Mouse (Mus musculus) spleen, adult 18-20 months (tissue): Measurements from ENCODE around the gene Rad54l2.

ENCODE experiments used
- DNase-seq, 2 experiments: peaks; one replicate each; pipeline ENCODE4 v3.0.0; 2022; ENCODE audit warnings: mixed read lengths in 2 of 2

Rad54l2 gene

DNA sequence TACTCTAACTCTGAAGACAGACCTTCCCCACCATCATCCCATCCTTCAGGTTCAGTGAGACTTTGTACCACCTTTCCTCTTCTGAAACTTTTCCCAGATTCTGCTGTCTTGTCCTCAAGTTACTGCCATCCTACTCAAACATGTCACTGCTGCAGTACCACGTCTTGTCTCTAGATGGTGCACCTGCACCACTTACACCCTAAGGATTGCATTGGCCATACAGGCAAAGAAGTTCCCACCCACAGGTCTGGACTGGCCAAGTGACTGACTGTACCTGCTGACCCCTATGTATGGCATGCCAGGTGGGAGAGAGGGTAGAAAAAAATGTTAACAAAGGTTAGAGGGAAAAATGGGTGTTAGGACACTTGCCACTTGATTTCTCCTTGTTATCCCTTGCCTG is 113.5 kb downstream of the Rad54l2 start:
- peak; percentile 59 to 82 for DNase-seq

DNA sequence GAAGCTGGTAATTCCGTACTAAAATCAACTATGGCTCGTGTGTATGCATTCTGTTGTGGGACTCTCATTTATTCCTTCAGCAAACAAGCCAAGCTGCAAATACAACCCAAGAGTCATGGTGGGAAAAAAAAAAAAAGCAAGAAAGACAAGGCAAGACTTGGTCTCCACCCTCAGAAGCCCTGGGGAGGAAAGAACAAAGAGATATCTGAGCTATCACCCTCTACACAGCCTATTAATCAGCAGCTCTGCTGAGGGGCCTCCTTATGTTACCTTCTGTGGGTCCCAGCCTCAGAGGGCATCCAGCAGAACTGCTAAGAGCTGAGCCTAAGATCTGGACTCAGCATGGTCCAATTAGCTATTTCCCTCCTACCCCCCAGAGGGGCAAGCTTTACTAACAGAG is 115.1 kb downstream of the Rad54l2 start:
- DNase-seq = no peak

DNA sequence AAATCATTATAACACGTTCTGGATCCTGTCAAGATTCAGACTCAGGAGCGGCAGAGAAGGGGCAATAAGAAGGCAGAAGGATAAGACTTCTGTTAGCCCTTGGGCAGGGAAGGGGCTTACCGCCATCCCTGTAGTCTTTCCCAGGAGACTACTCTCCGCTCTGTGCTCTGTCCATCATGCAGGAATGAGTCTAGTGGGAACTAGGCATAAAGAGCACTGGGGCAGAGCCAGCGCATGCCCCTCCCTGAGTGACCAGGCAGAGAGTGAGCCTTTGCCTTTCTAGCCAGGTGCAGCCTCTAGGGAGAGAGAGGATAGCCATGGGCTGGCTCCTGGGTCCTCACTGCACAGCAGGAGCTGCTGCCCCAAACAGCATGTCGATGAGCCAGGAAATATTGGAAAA is 124.1 kb downstream of the Rad54l2 start:
- DNase-seq = no peak

DNA sequence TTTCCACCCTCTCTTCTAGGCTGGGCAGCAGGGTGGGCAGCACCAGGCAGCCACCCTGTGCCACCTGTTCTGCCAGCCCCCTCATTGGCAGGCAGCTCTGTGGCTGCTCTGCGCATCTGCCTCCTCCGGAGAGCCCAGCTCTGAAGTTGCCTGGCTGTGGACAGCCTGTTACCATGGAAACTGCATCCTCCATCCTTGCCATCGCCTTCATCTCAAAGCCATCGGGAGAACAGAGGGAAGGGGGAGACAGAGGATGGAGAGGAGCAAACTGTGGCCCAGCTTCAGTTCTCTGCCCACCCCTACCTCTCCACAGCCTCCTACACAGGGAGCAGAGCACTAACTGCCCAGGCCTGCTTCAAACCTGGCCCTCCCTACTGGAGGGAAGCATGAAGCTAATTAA is 124.6 kb downstream of the Rad54l2 start:
- DNase-seq = no peak

- DNase-seq = no peak
These were observed 125.8 kb downstream of the Rad54l2 start for GRCm38 (mm10) chr9:106663200-106663599.

GRCm38 (mm10) chr9:106659935-106660334 is 129.1 kb downstream of the Rad54l2 start:
- no peak for DNase-seq

- no peak for DNase-seq
These were observed 129.6 kb downstream of the Rad54l2 start for GRCm38 (mm10) chr9:106659441-106659840.

DNA sequence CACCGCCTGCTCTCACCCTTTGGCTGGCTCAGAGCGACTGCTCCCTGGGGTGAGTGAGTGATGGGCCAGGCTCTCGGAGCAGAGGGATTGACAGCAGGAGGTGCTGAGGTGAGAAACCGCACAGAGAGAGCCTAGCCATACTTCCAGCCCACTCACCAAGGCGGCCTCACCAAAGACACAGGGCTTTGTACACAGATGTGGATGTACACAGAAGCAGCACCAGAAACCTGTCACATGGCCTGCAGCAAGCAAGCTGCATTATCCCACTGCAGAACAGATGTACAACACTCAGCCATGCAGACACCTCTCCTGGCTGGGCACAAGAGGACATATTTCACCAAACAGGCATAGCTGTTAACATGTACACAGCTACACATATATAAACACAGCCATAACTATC is 131.4 kb downstream of the Rad54l2 start:
- DNase-seq = no peak

- no peak for DNase-seq
These were observed 132.2 kb downstream of the Rad54l2 start for GRCm38 (mm10) chr9:106656820-106657219.

GRCm38 (mm10) chr9:106655884-106656720 is 132.9 kb downstream of the Rad54l2 start, which contains the start of gene Grm2:
Grm2 (minus strand) TSS chr9:106656082.
- DNase-seq = peak in 1 of 2 experiments; percentile 29

DNA sequence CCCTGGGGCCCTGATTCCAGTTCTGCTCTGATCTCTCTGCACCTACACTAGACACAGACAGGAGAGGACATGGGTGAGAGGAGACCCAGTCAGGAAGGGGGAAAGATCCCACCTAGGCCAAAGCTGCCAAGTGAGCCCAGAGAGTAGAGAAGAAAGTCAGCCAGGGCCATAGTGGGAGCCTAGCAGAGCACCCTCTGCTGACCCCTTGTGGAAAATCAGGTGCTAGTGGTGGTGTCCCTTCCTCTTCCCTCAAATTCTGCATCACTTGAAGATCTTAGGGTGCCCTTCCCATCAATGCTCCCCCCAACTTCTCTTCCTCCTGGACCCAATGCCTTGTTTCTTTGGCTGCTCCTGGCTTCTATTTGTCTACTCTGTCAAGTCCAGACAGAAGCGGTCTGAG is 136.3 kb downstream of the Rad54l2 start:
- DNase-seq = no peak

DNA sequence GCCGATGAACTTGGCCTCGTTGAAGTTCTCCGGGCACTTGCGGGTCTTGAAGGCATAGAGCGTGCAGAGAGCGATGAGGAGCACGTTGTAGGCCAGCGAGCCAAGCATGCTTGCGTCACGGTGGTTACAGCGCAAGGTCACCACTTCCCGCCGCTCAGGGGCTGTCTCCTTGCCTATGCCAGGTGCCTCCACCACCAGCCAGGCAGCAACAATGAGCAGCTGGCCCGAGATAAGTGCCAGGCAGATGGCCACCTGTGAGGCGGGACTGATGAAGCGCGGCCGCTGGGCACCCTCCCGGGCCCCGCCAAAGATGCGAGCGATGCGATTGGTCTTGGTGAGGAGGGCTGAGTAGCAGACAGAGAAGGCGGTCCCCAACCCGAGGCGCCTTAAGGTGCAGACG is 141.8 kb downstream of the Rad54l2 start:
- DNase-seq = no peak

DNA sequence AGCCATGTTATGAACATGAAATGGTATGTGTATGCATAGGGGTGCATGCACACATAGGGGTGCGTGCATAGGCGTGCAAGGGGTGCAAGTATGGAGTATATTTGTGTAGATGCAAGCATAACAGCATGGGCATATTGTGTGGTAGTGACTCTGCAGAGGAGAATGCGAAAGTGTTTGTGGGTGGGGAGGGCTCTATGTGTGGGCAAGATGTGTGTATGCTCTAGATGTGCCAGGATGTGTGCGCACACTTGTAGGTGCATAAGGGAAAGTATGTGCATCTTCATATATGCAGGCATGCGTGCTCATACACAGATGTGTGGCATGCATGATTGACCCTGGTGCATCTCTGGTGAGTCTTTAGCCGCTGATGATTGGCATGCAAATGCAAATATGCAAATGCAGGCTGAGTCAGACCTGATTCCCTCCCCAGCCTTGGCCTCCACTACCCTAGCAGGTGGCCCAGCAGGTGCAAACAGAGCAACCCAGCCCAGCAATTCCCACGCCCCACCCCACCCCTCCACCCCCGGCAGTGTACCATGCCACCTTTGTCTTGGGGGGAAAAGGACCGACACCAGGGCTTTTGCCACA is 143.2 kb downstream of the Rad54l2 start:
- no peak for DNase-seq

DNA sequence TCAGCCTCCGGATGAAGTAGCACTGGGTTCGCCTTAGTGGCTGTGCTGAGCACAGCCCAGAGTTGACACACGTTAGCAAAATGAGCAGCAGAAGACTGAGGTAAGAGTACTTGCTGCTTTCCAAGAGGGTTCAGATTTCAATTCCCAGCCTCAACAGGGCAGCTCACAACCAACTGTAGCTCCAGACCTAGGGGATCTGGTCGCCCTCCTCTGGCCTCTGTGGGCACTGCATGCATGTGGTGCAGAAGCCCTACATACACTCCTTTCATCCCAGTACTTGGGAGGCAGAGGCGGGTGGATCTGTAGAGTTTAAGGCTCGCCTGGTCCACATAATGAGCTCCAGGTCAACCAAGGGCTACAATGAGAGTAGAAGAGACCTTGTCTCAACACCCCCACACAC is 145.2 kb downstream of the Rad54l2 start:
- no peak for DNase-seq

GRCm38 (mm10) chr9:106643128-106643527 is 145.9 kb downstream of the Rad54l2 start:
- peak; percentile 41 to 64 for DNase-seq

- DNase-seq = no peak
These were observed 147.6 kb downstream of the Rad54l2 start for GRCm38 (mm10) chr9:106641346-106641745.

- DNase-seq = no peak
These were observed 150.8 kb downstream of the Rad54l2 start for GRCm38 (mm10) chr9:106638154-106638553.
